Mouse (Mus musculus) C2C12 (cell line): Measurements from ENCODE around the gene Tspo. TPM values are rescaled to one million over a fixed set of nuclear protein-coding genes. Genes with fewer than 3 reads are reported as not detected.

Experiments
- H3K27me3 ChIP-seq: one replicate; pipeline ENCODE4 v1.6.1; 2011; ENCODE audit not compliant: control insufficient read depth, insufficient read depth, insufficient read length
- H3K36me3 ChIP-seq: one replicate; pipeline ENCODE4 v1.6.1; 2011; ENCODE audit not compliant: control insufficient read depth, insufficient read depth
- H3K4me3 ChIP-seq: one replicate; pipeline ENCODE4 v1.5.1; 2011; ENCODE audit warnings: mild to moderate bottlenecking, control low read depth; ENCODE audit not compliant: poor library complexity, insufficient read depth, severe bottlenecking
- H3K79me2 ChIP-seq: one replicate; pipeline ENCODE4 v1.6.1; 2011; ENCODE audit not compliant: control insufficient read depth, insufficient read depth
- H3K79me3 ChIP-seq: one replicate; pipeline ENCODE4 v1.6.1; 2011; ENCODE audit warnings: low read depth, control low read depth
- H3ac ChIP-seq: one replicate; pipeline ENCODE3; 2011; ENCODE audit warnings: low read depth; ENCODE audit not compliant: control insufficient read depth, insufficient read length
- CEBPB ChIP-seq: IDR thresholded peaks from one replicate; pipeline ENCODE4 v1.6.1; 2011; ENCODE audit warnings: low read depth, mild to moderate bottlenecking, control low read depth, moderate library complexity
- CTCF ChIP-seq: IDR thresholded peaks from one replicate; pipeline ENCODE4 v1.5.1; 2011; ENCODE audit not compliant: control insufficient read depth, insufficient read depth, insufficient read length
- FOSL1 ChIP-seq: IDR thresholded peaks from one replicate; pipeline ENCODE4 v1.8.0; 2011; ENCODE audit warnings: mild to moderate bottlenecking, low read length; ENCODE audit not compliant: poor library complexity, insufficient read depth, severe bottlenecking
- MAX ChIP-seq: IDR thresholded peaks from one replicate; pipeline ENCODE4 v1.6.1; 2011; ENCODE audit warnings: mild to moderate bottlenecking, control low read depth
- MYOD1 ChIP-seq: IDR thresholded peaks from one replicate; pipeline ENCODE4 v1.6.1; 2011; ENCODE audit warnings: low read depth; ENCODE audit not compliant: control insufficient read depth, insufficient read length
- MYOG ChIP-seq: IDR thresholded peaks from one replicate; pipeline ENCODE4 v1.6.1; 2011; ENCODE audit not compliant: control insufficient read depth, insufficient read length; ENCODE audit errors: extremely low read depth
- USF1 ChIP-seq: IDR thresholded peaks from one replicate; pipeline ENCODE4 v1.6.1; 2011; ENCODE audit warnings: low read depth, mild to moderate bottlenecking, control low read depth, moderate library complexity
- polyA plus RNA-seq: library from polyadenylated mRNA; unstranded; fragments of >200 nt; fragmentation: generic; extraction: Trizol; gene quantifications from one replicate; pipeline ENCODE4 v1.2.1, GENCODE M21; 2012; ENCODE audit warnings: missing spikeins

Tspo gene
- polyA plus RNA-seq, 1 experiment, result 693 TPM

DNA sequence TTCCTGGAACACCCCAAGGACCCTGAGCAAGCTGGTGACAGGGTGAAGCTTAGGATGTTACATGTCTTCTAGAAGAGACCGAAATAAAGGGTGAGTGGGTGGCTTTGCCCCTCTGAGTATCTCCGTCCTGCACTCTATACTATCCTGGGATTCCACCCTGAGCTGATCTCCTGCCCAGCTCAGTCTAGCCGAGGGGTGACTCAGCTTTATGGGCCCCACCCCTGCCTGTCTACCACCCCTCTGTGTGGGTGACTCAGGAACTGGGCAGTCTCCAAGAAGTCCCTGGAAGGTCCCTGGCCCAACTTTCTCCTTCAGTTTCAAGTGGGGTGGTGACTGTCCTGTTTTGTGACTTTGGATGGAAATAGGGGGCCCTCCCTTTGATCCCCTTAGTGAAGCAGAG lies 2.0 kb downstream of the Tspo start:
- TF ChIP-seq FOSL1 (peak; percentile 96), CEBPB (no peak)
- peaks cover 50% of the 10 kb centered on the region for H3K79me3 ChIP-seq
- H3K79me2 ChIP-seq, result peaks cover 69% of the 10 kb centered on the region
- H3K36me3 ChIP-seq, result peaks cover 7% of the 10 kb centered on the region
- no peak overlapping the region for H3K4me3 ChIP-seq
- peak overlapping the region; percentile 5 for H3ac ChIP-seq
- H3K27me3 ChIP-seq, result no peaks in the 10 kb centered on the region

DNA sequence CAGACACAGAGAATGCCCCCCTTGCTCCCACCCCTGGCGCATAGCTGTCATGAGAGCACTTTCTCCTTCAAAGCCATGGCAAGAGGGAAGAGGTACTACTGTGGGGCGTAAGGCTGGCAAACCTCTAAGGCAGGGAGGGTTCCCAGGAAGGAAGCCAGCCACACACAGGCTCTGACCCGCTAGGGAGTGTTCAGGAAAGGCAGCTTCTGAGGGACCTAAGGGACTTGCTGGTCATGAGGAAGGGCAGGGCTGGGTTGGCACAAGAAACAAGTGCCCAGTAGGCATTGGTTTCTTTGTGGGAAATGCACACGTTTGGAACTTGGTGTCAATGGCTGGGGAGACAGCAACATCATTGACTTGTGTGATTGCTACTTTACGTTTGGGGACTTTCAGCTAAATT lies 2.6 kb downstream of the Tspo start:
- peaks cover 75% of the 10 kb centered on the region for H3K79me2 ChIP-seq
- H3K79me3 ChIP-seq, result peaks cover 54% of the 10 kb centered on the region
- TF ChIP-seq CTCF (no peak), MAX (peak; percentile 13)
- no peak overlapping the region for H3K4me3 ChIP-seq
- H3ac ChIP-seq, result no peak overlapping the region
- peaks cover 9% of the 10 kb centered on the region for H3K36me3 ChIP-seq
- no peaks in the 10 kb centered on the region for H3K27me3 ChIP-seq

DNA sequence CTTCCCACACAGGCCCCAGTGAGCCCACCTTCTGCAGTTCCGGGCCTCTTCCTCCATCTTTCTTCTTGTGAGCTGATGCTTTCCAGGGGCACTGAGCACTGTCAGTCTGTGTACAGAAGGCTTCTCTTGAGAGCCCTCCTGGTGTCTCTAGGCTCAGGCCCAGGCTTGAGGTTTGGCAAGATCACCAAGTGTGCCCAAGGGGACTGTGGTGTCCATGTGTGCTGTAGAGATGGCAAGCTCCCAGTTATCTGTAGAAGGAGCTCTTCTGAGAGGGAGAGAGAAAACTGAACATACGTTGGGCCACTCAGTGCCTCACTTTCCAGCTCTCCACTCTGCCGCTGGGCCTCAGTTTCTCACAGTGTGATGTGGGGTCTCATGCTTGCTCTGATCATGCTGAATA lies 4.3 kb downstream of the Tspo start:
- peaks cover 25% of the 10 kb centered on the region for H3K36me3 ChIP-seq
- TF ChIP-seq USF1 (no peak), MYOG (no peak), FOSL1 (no peak), MYOD1 (no peak), MAX (peak; percentile 32), CTCF (no peak)
- H3ac ChIP-seq, result no peak overlapping the region
- H3K27me3 ChIP-seq, result no peaks in the 10 kb centered on the region
- H3K79me2 ChIP-seq, result peaks cover 77% of the 10 kb centered on the region
- no peak overlapping the region for H3K4me3 ChIP-seq
- H3K79me3 ChIP-seq, result peaks cover 54% of the 10 kb centered on the region

DNA sequence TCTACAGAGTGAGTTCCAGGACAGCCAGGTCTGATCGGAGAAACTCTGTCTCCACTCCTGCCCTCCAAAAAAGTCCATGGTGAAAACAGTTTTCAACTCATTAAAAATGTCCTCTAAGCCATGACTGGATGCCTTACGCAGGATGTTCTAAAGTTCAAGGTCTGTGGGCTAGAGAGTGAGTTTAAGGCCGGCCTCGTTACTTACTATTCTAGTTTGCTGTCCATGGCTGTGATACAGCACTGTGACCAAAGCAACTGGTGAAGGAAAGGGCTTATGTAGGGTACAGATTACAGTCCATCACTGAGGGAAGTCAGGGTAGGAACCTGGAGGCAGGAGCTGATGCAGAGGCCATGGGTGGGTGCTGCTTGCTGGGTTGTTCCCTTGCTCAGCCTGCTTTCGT lies 5.2 kb downstream of the Tspo start:
- Histone ChIP-seq H3K36me3 (peaks cover 34% of the 10 kb centered on the region), H3K4me3 (no peak overlapping the region), H3K27me3 (no peaks in the 10 kb centered on the region), H3K79me3 (peaks cover 54% of the 10 kb centered on the region), H3K79me2 (peaks cover 75% of the 10 kb centered on the region), H3ac (no peak overlapping the region)
- TF ChIP-seq MYOG, result no peak
- TF ChIP-seq MYOD1, result no peak
- no peak for TF ChIP-seq CEBPB
- TF ChIP-seq FOSL1, result no peak
- TF ChIP-seq CTCF, result no peak
- no peak for TF ChIP-seq MAX
- TF ChIP-seq USF1, result no peak

DNA sequence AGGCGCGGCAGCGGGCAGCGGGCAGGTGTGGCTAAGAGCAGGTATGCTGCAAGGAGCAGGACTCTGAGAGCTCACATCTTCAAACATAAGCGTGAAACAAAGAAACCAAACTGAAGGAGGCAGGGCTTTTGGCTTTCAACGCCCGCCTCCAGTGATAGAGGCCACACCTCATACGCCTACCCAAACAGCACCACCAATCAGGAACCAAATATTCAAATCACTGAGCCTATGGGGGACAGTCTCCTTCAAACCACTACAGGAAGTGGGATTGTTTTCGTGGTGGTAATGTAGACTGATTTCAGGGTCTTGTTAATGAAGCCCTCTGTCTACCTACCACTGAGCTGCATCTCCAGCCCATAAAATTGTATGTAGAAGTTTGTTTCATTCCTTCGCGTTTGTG lies 6.3 kb downstream of the Tspo start:
- Histone ChIP-seq H3K27me3 (no peaks in the 10 kb centered on the region), H3ac (no peak overlapping the region), H3K4me3 (no peak overlapping the region), H3K36me3 (peaks cover 44% of the 10 kb centered on the region), H3K79me3 (peaks cover 44% of the 10 kb centered on the region), H3K79me2 (peaks cover 63% of the 10 kb centered on the region)
- no peak for TF ChIP-seq MYOD1
- TF ChIP-seq CTCF, result no peak
- TF ChIP-seq CEBPB, result no peak
- TF ChIP-seq FOSL1, result no peak
- no peak for TF ChIP-seq MYOG
- no peak for TF ChIP-seq USF1
- TF ChIP-seq MAX, result no peak

DNA sequence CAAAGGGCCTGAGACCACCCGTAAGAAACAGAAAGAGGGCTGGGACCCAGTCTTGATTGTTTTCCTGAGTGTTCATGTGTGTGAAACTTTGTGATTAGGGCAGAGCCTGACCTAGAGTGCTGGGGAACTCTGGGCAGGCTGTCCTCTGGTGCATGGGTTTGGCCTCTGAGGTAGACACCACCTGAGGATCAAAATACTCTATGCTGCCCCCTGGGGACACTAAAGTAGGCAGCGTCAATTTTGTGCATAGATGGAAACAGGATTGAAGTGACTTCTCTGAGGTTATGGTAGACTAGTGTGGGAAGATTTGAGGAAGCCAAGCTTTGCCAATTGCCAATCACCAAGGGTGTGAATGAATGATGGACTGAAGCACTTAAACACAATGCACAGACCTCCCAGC lies 7.2 kb downstream of the Tspo start:
- Histone ChIP-seq H3ac (no peak overlapping the region), H3K79me3 (peaks cover 39% of the 10 kb centered on the region), H3K27me3 (no peaks in the 10 kb centered on the region), H3K79me2 (peaks cover 56% of the 10 kb centered on the region), H3K36me3 (peaks cover 48% of the 10 kb centered on the region), H3K4me3 (no peak overlapping the region)
- no peak for TF ChIP-seq MYOD1
- TF ChIP-seq USF1, result no peak
- no peak for TF ChIP-seq MYOG
- no peak for TF ChIP-seq FOSL1
- TF ChIP-seq MAX, result no peak
- no peak for TF ChIP-seq CEBPB
- no peak for TF ChIP-seq CTCF

DNA sequence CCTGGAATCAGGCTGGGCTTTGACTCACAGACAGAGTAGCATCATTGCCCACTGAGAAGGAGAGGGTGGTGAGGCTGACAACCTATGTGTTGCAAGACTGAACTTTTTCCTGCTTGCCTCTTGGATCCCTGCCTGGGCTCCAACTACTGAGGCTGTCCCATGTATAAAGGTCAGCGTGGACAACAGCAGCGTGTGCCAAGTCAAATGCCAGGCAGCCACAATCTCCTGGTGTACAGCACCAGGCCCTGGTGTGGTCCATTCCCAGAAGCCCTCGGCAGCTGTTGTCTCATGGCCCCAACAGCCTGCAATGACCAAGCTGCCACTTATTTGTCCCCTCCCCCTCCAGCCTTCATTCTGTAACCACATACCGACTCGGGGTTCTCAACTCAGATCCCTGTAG lies 8.2 kb downstream of the Tspo start:
- H3ac ChIP-seq, result no peak overlapping the region
- TF ChIP-seq MAX, result peak; percentile 30
- TF ChIP-seq CTCF, result no peak
- TF ChIP-seq FOSL1, result no peak
- TF ChIP-seq MYOD1, result peak; percentile 74
- no peak for TF ChIP-seq USF1
- peak; percentile 77 for TF ChIP-seq CEBPB
- TF ChIP-seq MYOG, result no peak
- H3K27me3 ChIP-seq, result no peaks in the 10 kb centered on the region

More for the DNA sequence above, 8.2 kb downstream of the Tspo start:
- H3K4me3 ChIP-seq, result no peak overlapping the region
- H3K79me2 ChIP-seq, result peaks cover 46% of the 10 kb centered on the region
- peaks cover 58% of the 10 kb centered on the region for H3K36me3 ChIP-seq
- peaks cover 34% of the 10 kb centered on the region for H3K79me3 ChIP-seq
